Mouse (Mus musculus): ENCODE data around the gene Rtbdn.

GRCm38 (mm10) chr8:84925557-84925956 lies 21.2 kb upstream of the Rtbdn start:
- TF ChIP-seq CHD2 (IDR thresholded peaks at IDR 0.05; ENCODE audit: low read depth, low read length) (no peak), MAFK (IDR thresholded peaks at IDR 0.05; ENCODE audit: insufficient read depth, low read depth, low read length) (no peak), ZNF384 (IDR thresholded peaks at IDR 0.05; ENCODE audit: low read depth, low read length) (no peak), ZC3H11A (IDR thresholded peaks at IDR 0.05; ENCODE audit: borderline replicate concordance, low read depth, low read length) (no peak)

Measured in ES-E14 (cell line).